ENCODE assay signal across 13 mouse cellular contexts in genomic region chr16:86347753-86348152, GRCm38 (mm10).
"Had no signal": no experiment of that assay in that cellular context is flagged by ENCODE, and none has a peak within 500 bp of the region (broad histone marks: within the 10 kb centered on the region; RNA-seq: fewer than 3 reads in every experiment).

No protein-coding gene starts in this region.

- H3K4me1 ChIP-seq: limb, embryonic 15.5 days; midbrain, embryonic 13.5 days had no signal

- DNase-seq: kidney, postnatal 14 days; kidney, postnatal 4 days; liver, postnatal 0 days; lung, embryonic 14.5 days; thymus, adult 18-20 months; thymus, postnatal 36 days had no signal

- H3K36me3 ChIP-seq: limb, embryonic 15.5 days; midbrain, embryonic 13.5 days had no signal

- H3K9ac ChIP-seq: limb, embryonic 15.5 days; liver, embryonic 14.5 days; liver, postnatal 0 days; lung, embryonic 14.5 days; midbrain, embryonic 13.5 days had no signal

- H3K4me3 ChIP-seq: limb, embryonic 15.5 days; midbrain, embryonic 13.5 days had no signal

- H3K27me3 ChIP-seq: limb, embryonic 15.5 days; midbrain, embryonic 13.5 days had no signal

- H3K9me3 ChIP-seq: limb, embryonic 15.5 days; midbrain, embryonic 13.5 days had no signal

- H3K4me2 ChIP-seq: limb, embryonic 15.5 days; liver, embryonic 11.5 days; lung, embryonic 14.5 days; midbrain, embryonic 13.5 days had no signal

- H3K27ac ChIP-seq: limb, embryonic 15.5 days; liver, embryonic 14.5 days; macrophage; midbrain, embryonic 13.5 days had no signal

- ATAC-seq: liver, postnatal 0 days; lung, postnatal 0 days; midbrain, embryonic 13.5 days; midbrain, embryonic 16.5 days had no signal
